Mouse (Mus musculus) cerebellum, postnatal 36 days (tissue): ENCODE data around the gene H2al1e.
A peak's percentile ranks its signal among the peaks of the same experiment; 100 is the strongest.
"Not testable (repeated sequence)": the region's sequence is repeated elsewhere in the genome, so short reads cannot be mapped to it uniquely, and the experiment has no call there.

Experiments
- DNase-seq, 2 experiments: peaks; one replicate each; pipeline ENCODE4 v3.0.0; 2021 to 2022; ENCODE audit warnings: mixed read lengths in 2 of 2

H2al1e gene

DNA sequence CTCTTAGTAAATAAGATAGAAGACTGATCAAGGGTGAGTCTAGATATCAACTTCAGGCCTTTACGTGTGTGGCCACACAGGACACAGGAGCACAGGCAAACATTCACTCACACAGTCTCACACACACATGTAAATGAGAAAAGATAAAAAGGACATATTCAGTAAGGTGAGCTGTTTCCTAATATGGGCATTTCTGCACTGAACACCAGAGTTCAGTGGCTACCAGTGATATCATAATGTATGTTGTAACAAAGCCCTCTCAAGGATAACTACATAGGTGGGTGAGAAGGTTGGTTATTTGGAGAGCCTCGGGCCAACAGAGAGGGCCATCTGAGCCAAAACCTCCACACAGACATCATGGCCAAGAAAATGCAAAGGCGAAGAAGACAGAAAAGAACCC lies at the start of gene H2al1e:
TSS of gene H2al1e (plus strand) at position 301 of the 400 bp plus-strand sequence.
- not testable (repeated sequence) for DNase-seq

DNA sequence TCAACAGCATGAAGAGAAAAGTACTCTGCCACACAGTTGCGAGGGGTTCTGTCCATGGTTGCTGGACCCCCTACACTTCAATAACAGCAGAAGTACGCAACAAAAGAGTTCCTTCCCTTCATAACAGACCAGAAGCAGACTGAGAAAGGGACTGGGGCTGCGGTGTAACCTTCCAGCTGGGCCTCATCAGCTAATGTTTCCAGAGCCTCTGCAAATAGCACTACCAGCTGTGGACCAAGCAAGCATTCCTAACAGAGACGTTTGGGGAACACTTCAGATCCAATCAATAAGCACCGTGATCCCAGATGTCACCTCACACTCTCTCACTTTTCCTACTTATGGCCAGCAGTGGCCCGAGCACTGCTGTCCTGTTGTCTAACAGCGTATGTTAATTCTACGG lies 46.8 kb upstream of the H2al1e start:
- no peak for DNase-seq

DNA sequence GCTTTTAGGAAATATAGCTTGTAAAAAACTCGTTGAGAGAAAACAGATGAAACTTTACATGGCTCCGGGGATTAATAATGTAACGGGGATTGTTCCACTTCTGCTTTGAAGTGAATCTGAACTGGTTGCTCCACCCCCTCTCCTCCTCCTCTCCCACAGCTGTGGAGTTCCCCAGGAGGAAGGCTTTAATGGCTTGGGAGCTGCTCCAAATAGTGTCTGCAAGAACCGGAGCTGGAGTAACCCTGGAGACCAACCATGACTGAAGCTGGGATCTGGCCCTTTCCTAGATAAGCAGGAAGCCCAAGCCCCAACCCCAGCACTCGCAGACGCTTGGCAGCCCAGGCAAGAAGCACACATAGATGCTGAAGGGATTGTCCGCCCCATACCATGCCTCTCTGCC lies 43.9 kb upstream of the H2al1e start:
- DNase-seq: no peak

DNA sequence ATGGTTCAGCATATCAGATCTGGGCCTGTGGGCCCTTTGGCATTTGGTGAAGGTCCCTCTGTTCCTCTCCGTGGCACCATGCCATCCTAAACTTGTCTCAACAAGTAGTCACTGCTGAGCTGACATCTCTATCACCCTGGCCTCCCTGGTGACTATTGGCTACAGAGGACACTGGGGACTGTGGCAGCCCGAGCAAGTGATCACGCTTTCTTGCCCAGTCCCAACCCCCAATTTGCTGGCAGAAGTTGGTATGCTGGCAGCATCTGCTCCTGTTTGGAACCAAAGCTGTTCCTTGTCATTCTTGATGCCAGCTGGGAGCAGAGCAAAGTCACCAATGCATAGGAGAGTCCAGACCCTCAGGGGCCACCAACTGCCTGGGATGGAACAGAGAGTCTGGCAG lies 42.7 kb upstream of the H2al1e start:
- DNase-seq: peak in 1 of 2 experiments; percentile 5

DNA sequence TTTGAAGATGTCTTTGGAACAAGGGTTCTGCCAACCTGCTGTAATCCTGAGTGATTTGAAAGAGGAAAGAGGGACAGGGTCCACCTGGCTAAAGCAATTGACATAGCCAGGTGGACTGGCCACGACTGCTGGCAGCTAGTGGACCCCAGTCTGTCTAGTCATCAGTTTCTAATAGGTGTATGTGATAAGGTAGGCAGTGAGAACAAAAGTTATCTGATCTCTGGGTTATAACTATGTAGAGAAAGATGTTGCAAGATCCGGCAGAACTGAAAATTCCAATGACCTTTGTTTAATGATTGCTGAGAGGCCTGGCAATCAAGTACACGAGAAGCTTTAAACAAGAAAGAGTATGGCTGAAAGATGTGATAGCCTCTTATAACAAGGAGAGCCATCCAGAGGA lies 38.5 kb upstream of the H2al1e start:
- DNase-seq: no peak

DNA sequence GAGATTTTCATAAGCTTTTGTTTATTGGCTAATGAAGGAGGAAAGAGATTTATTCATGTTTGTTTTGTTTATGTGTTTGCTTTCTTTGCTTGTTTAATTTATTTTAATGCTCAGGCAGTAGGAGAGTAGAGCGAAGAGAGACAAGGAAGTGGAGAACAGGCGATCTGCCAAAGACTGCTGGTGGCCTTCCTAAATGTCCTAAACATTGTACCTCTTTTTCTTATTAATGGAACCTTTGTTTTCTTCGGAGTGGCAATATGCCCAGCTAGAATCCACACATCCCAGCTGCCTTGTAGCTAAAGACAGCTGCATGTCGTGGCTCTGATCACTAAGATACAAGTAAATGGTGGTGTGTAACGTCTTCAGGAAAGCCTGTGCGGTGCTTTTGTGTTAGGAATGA lies 34.7 kb upstream of the H2al1e start:
- no peak for DNase-seq

DNA sequence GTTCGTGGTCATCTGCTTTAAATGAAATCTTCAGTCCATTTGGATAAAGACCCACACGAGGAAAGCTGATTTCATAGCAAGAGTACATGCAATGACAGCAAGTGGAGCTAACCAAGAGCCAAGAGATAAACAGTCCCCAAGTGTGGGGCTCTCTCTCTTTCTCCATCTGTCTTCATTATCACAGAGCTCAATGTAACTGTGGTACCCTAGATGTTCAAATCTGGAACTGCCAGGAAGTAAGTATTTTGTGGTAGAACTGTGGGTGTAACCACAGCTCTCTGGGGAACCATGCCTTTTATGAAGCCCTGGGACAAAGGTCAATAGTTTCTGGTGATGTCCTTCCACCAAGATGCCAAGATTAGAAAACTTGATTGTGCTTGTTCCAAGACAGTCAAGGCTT lies 31.0 kb upstream of the H2al1e start:
- no peak for DNase-seq

DNA sequence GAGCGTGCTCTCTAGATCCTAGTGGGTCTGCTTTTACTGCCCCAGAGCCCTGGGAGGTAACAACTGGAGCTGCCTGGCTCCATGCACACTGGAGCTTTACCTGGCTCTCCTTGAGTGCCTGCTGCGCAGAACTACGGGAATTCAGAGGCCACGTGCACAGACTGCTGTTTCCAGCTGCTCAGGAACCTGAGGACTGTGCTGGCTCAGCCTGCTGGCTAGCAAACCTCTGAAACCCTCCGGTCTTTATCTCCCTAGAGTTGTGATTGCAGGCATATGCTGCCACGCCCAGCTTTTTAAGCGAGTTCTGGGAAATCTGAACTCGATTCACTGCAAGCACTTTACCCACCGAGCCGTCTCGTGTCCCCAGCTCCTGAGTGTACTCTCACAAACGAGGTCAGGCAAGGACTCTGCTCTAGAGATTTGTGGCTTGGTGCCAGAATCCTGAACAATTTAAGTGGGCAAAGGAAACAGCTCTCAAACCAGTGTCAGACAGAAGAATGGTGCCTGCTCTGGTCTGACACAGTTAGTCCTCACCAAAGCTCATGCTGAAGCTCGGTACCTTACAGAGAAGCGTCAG lies 23.3 kb upstream of the H2al1e start:
- no peak for DNase-seq

DNA sequence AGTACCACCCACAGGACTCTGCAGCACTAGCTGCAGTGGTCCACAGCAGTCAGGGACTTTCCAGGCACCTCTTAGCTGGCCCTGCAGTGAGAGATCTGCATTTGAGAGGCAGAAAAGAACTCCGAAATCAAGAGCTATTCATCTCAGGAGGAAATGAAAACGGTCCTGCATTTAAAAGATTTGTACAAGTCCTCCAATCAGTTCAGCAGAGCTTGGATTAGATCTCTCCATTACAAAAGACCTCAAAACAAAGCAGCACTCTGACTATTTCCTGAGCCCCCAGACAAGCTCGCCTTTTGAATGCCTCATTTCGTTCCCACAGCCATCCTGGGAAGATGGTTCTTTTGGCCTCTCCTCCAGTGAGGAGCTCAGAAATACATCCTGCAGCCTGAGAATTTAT lies 22.5 kb upstream of the H2al1e start:
- DNase-seq: no peak

DNA sequence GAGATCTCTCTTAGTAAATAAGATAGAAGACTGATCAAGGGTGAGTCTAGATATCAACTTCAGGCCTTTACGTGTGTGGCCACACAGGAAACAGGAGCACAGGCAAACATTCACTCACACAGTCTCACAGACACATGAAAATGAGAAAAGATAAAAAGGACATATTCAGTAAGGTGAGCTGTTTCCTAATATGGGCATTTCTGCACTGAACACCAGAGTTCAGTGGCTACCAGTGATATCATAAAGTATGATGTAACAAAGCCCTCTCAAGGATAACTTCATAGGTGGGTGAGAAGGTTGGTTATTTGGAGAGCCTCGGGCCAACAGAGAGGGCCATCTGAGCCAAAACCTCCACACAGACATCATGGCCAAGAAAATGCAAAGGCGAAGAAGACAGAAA lies 12.8 kb upstream of the H2al1e start, which contains the start of gene H2al1a:
TSS of gene H2al1a (plus strand) at position 301 of the 400 bp plus-strand sequence.
- DNase-seq: not testable (repeated sequence)

DNA sequence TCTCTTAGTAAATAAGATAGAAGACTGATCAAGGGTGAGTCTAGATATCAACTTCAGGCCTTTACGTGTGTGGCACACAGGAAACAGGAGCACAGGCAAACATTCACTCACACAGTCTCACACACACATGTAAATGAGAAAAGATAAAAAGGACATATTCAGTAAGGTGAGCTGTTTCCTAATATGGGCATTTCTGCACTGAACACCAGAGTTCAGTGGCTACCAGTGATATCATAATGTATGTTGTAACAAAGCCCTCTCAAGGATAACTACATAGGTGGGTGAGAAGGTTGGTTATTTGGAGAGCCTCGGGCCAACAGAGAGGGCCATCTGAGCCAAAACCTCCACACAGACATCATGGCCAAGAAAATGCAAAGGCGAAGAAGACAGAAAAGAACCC lies 9.6 kb upstream of the H2al1e start, which contains the start of gene H2al1b:
TSS of gene H2al1b (plus strand) at position 301 of the 400 bp plus-strand sequence.
- not testable (repeated sequence) for DNase-seq

DNA sequence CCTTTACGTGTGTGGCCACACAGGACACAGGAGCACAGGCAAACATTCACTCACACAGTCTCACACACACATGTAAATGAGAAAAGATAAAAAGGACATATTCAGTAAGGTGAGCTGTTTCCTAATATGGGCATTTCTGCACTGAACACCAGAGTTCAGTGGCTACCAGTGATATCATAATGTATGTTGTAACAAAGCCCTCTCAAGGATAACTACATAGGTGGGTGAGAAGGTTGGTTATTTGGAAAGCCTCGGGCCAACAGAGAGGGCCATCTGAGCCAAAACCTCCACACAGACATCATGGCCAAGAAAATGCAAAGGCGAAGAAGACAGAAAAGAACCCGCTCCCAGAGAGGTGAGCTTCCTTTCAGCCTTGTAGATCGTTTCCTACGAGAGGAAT lies 6.4 kb upstream of the H2al1e start, which contains the start of gene H2al1c:
TSS of gene H2al1c (plus strand) at position 301 of the 400 bp plus-strand sequence.
- DNase-seq: not testable (repeated sequence)

DNA sequence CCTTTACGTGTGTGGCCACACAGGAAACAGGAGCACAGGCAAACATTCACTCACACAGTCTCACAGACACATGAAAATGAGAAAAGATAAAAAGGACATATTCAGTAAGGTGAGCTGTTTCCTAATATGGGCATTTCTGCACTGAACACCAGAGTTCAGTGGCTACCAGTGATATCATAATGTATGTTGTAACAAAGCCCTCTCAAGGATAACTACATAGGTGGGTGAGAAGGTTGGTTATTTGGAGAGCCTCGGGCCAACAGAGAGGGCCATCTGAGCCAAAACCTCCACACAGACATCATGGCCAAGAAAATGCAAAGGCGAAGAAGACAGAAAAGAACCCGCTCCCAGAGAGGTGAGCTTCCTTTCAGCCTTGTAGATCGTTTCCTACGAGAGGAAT lies 3.2 kb upstream of the H2al1e start, which contains the start of gene H2al1d:
TSS of gene H2al1d (plus strand) at position 301 of the 400 bp plus-strand sequence.
- not testable (repeated sequence) for DNase-seq

DNA sequence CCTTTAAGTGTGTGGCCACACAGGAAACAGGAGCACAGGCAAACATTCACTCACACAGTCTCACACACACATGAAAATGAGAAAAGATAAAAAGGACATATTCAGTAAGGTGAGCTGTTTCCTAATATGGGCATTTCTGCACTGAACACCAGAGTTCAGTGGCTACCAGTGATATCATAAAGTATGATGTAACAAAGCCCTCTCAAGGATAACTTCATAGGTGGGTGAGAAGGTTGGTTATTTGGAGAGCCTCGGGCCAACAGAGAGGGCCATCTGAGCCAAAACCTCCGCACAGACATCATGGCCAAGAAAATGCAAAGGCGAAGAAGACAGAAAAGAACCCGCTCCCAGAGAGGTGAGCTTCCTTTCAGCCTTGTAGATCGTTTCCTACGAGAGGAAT lies 3.1 kb downstream of the H2al1e start, which contains the start of gene H2al1f:
TSS of gene H2al1f (plus strand) at position 301 of the 400 bp plus-strand sequence.
- DNase-seq: not testable (repeated sequence)

DNA sequence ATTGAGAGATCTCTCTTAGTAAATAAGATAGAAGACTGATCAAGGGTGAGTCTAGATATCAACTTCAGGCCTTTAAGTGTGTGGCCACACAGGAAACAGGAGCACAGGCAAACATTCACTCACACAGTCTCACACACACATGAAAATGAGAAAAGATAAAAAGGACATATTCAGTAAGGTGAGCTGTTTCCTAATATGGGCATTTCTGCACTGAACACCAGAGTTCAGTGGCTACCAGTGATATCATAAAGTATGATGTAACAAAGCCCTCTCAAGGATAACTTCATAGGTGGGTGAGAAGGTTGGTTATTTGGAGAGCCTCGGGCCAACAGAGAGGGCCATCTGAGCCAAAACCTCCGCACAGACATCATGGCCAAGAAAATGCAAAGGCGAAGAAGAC lies 6.2 kb downstream of the H2al1e start, which contains the start of gene H2al1g:
TSS of gene H2al1g (plus strand) at position 301 of the 400 bp plus-strand sequence.
- not testable (repeated sequence) for DNase-seq

DNA sequence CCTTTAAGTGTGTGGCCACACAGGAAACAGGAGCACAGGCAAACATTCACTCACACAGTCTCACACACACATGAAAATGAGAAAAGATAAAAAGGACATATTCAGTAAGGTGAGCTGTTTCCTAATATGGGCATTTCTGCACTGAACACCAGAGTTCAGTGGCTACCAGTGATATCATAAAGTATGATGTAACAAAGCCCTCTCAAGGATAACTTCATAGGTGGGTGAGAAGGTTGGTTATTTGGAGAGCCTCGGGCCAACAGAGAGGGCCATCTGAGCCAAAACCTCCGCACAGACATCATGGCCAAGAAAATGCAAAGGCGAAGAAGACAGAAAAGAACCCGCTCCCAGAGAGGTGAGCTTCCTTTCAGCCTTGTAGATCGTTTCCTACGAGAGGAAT lies 9.5 kb downstream of the H2al1e start, which contains the start of gene H2al1h:
TSS of gene H2al1h (plus strand) at position 301 of the 400 bp plus-strand sequence.
- not testable (repeated sequence) for DNase-seq

DNA sequence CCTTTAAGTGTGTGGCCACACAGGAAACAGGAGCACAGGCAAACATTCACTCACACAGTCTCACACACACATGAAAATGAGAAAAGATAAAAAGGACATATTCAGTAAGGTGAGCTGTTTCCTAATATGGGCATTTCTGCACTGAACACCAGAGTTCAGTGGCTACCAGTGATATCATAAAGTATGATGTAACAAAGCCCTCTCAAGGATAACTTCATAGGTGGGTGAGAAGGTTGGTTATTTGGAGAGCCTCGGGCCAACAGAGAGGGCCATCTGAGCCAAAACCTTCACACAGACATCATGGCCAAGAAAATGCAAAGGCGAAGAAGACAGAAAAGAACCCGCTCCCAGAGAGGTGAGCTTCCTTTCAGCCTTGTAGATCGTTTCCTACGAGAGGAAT lies 12.6 kb downstream of the H2al1e start, which contains the start of gene H2al1i:
TSS of gene H2al1i (plus strand) at position 301 of the 400 bp plus-strand sequence.
- not testable (repeated sequence) for DNase-seq

DNA sequence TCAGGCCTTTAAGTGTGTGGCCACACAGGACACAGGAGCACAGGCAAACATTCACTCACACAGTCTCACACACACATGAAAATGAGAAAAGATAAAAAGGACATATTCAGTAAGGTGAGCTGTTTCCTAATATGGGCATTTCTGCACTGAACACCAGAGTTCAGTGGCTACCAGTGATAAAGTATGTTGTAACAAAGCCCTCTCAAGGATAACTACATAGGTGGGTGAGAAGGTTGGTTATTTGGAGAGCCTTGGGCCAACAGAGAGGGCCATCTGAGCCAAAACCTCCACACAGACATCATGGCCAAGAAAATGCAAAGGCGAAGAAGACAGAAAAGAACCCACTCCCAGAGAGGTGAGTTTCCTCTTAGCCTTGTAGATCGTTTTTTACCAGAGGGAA lies 15.8 kb downstream of the H2al1e start, which contains the start of gene H2al1j:
TSS of gene H2al1j (plus strand) at position 301 of the 400 bp plus-strand sequence.
- DNase-seq: not testable (repeated sequence)

DNA sequence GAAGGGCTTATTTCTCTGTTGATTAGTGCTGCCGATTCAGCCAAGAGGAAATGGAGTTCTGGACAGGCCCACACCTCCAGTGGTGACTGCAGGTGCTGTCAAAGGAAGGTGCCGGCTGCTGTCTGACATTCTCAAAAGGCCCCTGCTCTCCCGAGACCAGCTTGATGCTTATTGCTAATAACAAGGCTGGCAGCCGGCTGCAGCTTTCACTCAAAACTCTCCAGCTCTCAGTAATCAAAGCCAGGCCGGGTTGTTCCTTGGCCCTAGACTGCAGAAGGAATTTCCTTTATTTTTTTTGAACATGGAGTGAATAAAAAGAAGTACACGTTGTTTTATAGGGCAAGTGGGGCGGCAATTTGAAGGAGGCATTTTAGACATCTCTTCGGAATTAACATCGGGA lies 34.0 kb downstream of the H2al1e start:
- peak; percentile 9 to 10 for DNase-seq

DNA sequence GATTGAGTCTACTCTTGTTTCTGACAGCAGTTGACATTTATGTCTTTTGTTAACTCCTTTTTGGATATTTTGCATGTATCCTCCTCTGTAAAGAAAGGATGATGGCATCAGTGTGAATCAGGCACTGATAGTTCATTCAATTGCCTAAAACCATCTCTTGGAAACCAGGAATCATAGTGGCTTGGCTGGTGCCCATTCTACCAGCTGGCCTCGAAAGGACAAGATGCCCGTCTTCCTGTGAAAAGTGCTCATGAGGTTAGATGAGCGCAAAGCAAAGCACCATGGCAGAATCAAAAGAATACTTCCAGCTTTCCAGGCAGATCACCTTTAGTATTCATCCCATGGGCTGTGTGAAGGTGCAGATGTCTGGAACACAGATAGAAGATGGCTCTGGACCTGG lies 35.0 kb downstream of the H2al1e start:
- peak; percentile 11 to 45 for DNase-seq

DNA sequence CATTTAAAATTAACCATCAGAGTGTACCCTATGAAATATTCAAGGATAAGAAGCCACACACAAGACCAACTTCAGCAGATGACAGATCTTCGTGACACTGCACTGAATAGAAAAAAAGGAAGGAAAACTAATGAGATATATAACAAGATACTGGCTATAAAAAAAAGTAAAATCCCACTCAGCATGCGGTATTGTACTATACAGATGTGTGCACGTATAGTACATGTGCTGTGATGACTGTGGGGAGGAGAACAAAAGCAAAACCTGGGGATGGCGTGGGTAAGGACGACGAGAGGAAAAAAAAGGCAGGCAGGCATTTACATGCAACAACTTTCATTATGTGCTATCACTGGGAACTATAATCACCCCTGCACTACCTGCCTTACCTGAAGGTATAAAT lies 49.1 kb downstream of the H2al1e start:
- DNase-seq: no peak

DNA sequence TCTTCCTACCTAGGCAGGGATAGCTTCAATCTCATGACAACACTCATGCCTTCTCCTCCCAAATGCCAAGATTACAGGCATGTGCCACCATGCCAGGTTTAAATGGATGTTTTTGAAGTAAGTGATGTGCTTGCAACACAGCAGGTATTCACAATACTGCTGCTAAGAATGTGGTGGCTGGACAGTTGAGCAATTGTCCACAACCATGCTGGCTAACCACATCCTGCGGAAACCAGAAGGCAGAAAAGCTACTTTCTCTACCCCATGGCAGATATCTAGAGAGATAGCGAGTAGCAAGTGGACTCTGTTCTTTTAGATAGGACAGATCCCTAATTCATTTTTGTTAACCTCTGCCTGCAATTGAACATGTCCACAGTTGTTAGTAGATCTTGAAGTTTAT lies 49.5 kb downstream of the H2al1e start:
- no peak for DNase-seq
